Mouse (Mus musculus) heart, postnatal 4 days (tissue): Measurements from ENCODE around the gene Ephb1. TPM values are rescaled to one million over a fixed set of nuclear protein-coding genes. Genes with fewer than 3 reads are reported as not detected.

ENCODE experiments used
- DNase-seq: peaks from one replicate; pipeline ENCODE4 v3.0.0; 2021
- total RNA-seq, 2 experiments: library from RNA; stranded (reverse); gene quantifications; 2 replicates each; pipeline ENCODE4 v1.2.3; 2021

Ephb1 gene
- total RNA-seq, 2 experiments from 2014 or later, result 8.3 to 9.7 TPM

GRCm38 (mm10) chr9:102303882-102304281, 50.6 kb downstream of the Ephb1 start:
- no peak for DNase-seq

- no peak for DNase-seq
Measured at GRCm38 (mm10) chr9:102300985-102301384, 53.5 kb downstream of the Ephb1 start.

- DNase-seq, result no peak
Measured at GRCm38 (mm10) chr9:102298741-102299140, 55.8 kb downstream of the Ephb1 start.

GRCm38 (mm10) chr9:102297986-102298385, 56.5 kb downstream of the Ephb1 start:
- no peak for DNase-seq

- no peak for DNase-seq
Measured at GRCm38 (mm10) chr9:102297176-102297575, 57.3 kb downstream of the Ephb1 start.

- DNase-seq, result no peak
Measured at GRCm38 (mm10) chr9:102293605-102294004, 60.9 kb downstream of the Ephb1 start.

GRCm38 (mm10) chr9:102291230-102291629, 63.3 kb downstream of the Ephb1 start:
- DNase-seq, result no peak

- DNase-seq, result no peak
Measured at GRCm38 (mm10) chr9:102288356-102288755, 66.1 kb downstream of the Ephb1 start.

GRCm38 (mm10) chr9:102275931-102276330, 78.6 kb downstream of the Ephb1 start:
- DNase-seq, result no peak

GRCm38 (mm10) chr9:102274016-102274415, 80.5 kb downstream of the Ephb1 start:
- no peak for DNase-seq

GRCm38 (mm10) chr9:102273469-102273808, 81.1 kb downstream of the Ephb1 start:
- DNase-seq, result no peak

GRCm38 (mm10) chr9:102272731-102273468, 81.6 kb downstream of the Ephb1 start:
- DNase-seq, result no peak

- no peak for DNase-seq
Measured at GRCm38 (mm10) chr9:102270496-102270895, 84.0 kb downstream of the Ephb1 start.

- peak; percentile 59 for DNase-seq
Measured at GRCm38 (mm10) chr9:102267311-102268027, 87.0 kb downstream of the Ephb1 start.

GRCm38 (mm10) chr9:102263760-102264159, 90.7 kb downstream of the Ephb1 start:
- DNase-seq, result no peak

- peak; percentile 45 for DNase-seq
Measured at GRCm38 (mm10) chr9:102262100-102262501, 92.4 kb downstream of the Ephb1 start.

GRCm38 (mm10) chr9:102261511-102261910, 93.0 kb downstream of the Ephb1 start:
- DNase-seq, result no peak

- no peak for DNase-seq
Measured at GRCm38 (mm10) chr9:102256407-102256806, 98.1 kb downstream of the Ephb1 start.

GRCm38 (mm10) chr9:102255803-102256202, 98.7 kb downstream of the Ephb1 start:
- no peak for DNase-seq

- no peak for DNase-seq
Measured at GRCm38 (mm10) chr9:102249124-102249816, 105.2 kb downstream of the Ephb1 start.

- no peak for DNase-seq
Measured at GRCm38 (mm10) chr9:102245551-102245950, 108.9 kb downstream of the Ephb1 start.

- no peak for DNase-seq
Measured at GRCm38 (mm10) chr9:102243296-102243695, 111.2 kb downstream of the Ephb1 start.

GRCm38 (mm10) chr9:102241546-102241945, 112.9 kb downstream of the Ephb1 start:
- DNase-seq, result no peak
